Mouse (Mus musculus) midbrain, embryonic 13.5 days (tissue): ENCODE measurements at regions not wholly inside any gene's neighbourhood (a gene's known extent, or its start where the extent isn't known, plus 50 kb on each side); places are given as distances from the start of the nearest gene placed in this dataset.
"Not testable (repeated sequence)": the region's sequence is repeated elsewhere in the genome, so short reads cannot be mapped to it uniquely, and the experiment has no call there.

Source experiments
- ATAC-seq: fragments of 200-750 bp; cut with Nextera tagmentation; 2 replicates; pipeline ENCODE4 v1.8.0; 2017; ENCODE audit warnings: mild to moderate bottlenecking, moderate TSS enrichment, moderate library complexity
- H3K27ac ChIP-seq: fragments of 300-500 bp; sonication (generic); 2 replicates; pipeline ENCODE4 v1.5.1; 2015; ENCODE audit warnings: inconsistent platforms, mild to moderate bottlenecking, moderate library complexity
- H3K27me3 ChIP-seq: fragments of 300-500 bp; sonication (generic); 2 replicates; pipeline ENCODE4 v1.6.1; 2015; ENCODE audit warnings: mild to moderate bottlenecking, inconsistent platforms
- H3K36me3 ChIP-seq: fragments of 300-500 bp; sonication (generic); 2 replicates; pipeline ENCODE4 v1.6.1; 2015; ENCODE audit warnings: mild to moderate bottlenecking, inconsistent platforms
- H3K4me1 ChIP-seq: fragments of 300-500 bp; sonication (generic); replicated peaks from 2 replicates; pipeline ENCODE4 v1.6.1; 2015; ENCODE audit warnings: inconsistent platforms
- H3K4me2 ChIP-seq: fragments of 300-500 bp; sonication (generic); replicated peaks from 2 replicates; pipeline ENCODE4 v1.6.1; 2015; ENCODE audit warnings: moderate library complexity, mild to moderate bottlenecking, inconsistent platforms
- H3K4me3 ChIP-seq: fragments of 300-500 bp; sonication (generic); replicated peaks from 2 replicates; pipeline ENCODE4 v1.5.1; 2015; ENCODE audit warnings: mild to moderate bottlenecking, inconsistent platforms
- H3K9ac ChIP-seq: fragments of 300-500 bp; sonication (generic); replicated peaks from 2 replicates; pipeline ENCODE4 v1.6.1; 2015; ENCODE audit warnings: mild to moderate bottlenecking, inconsistent platforms
- H3K9me3 ChIP-seq: fragments of 300-500 bp; sonication (generic); 2 replicates; pipeline ENCODE4 v1.6.1; 2016; ENCODE audit warnings: mild to moderate bottlenecking, inconsistent platforms
- WGBS: fragments of 180-500 bp; shearing (Covaris S2); methylation state at CpG from one replicate; pipeline ENCODE4 v1.1.7; 2015; 5-methylcytosine and 5-hydroxymethylcytosine counted together

DNA sequence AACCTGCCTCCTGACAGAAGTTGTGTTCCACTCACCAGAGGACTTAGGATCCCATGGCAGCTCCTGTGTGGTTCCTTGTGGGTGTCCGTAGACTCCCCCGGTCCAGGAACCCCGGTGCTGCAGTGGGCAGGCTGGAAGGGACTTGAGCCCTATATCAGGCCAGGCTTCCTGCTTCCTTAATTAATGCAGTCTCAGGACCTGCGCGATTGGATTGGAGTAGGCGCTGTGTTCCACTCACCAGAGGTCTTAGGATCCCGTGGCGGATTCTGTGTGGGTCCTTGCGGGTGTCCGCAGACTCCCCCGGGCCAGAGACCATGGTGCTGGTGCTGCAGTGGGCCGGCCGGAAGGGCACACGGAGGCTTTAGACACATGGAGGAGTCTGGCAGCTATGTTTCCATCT lies 288.7 kb downstream of the Fut8 start:
- not testable (repeated sequence) for H3K4me2 ChIP-seq, H3K4me1 ChIP-seq, H3K27ac ChIP-seq, H3K36me3 ChIP-seq, H3K9me3 ChIP-seq, H3K9ac ChIP-seq, H3K4me3 ChIP-seq, H3K27me3 ChIP-seq, ATAC-seq
- 96% methylated on average over 14 of the region's 14 CpGs for WGBS

DNA sequence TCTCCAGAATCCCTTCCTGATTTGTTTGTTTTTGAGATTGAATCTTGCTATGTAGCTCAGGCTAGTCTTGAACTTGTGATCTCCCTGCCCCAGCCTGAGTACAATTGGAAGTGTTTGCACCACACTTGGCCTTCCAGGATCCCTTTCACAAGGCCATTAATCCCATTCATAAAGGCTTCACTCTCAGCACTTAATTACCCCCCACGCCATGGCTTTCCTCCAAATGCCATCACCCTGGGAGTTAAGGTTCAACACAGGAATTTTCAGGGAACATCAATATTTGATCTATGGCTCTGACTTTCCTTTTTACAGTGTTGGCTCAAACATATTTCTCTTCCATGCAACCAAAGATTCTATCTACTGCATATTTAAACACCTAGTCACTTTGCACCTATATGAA lies 289.6 kb downstream of the Fut8 start:
- WGBS = 57% methylated on average over 1 of the region's 1 CpGs
- Histone ChIP-seq H3K4me2 (no peak overlapping the region), H3K27me3 (no peaks in the 10 kb centered on the region), H3K4me1 (peaks cover 7% of the 10 kb centered on the region; the same call in 1 of the 2 replicates), H3K9ac (no peak overlapping the region), H3K4me3 (no peak overlapping the region), H3K27ac (no peak overlapping the region), H3K9me3 (no peaks in the 10 kb centered on the region), H3K36me3 (no peaks in the 10 kb centered on the region)
- no peak for ATAC-seq

DNA sequence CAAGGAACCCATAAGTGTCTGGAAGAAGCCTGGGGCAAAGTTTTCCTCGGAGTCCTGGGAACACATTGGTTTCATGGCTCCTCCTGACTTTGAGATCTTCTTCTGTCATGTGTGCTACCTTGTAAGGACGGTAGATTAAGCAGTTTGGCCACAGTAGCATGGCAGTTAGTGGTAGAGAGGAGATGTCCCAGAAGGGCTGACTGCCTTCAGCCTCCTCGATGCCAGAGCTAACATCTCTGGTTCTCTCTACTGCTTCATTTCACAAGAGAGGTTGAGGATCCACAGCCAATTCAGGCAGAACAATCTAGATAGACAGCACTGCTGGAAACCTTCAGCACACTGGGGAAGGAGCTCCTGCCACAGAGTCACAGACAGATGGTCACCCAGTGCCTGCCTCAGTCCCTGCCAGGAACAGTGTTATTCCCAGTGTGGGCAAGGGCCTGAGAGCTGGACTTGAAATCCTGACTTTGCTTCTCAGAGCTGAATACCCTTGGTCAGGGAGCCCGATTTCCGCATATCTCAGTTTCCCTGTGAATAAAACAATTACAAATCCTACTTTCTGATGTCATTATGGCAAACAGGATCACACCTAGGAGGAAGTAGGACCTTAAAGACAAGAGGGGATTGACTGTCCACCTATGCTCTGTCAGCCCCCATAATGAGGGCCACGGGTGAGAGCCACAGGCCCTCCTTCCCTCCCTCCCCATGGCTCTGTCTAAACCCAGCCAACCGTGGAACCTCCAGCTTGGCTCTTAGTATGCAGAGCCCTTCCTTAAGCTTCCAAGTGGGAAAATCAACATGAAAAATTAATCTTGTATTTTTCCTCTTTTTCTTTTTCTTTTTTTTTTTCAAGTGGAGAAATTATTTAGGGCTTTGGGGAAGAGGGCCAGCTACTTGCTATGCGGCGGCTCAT lies 290.3 kb downstream of the Fut8 start:
- 64% methylated on average over 9 of the region's 9 CpGs for WGBS
- ATAC-seq = no peak
- Histone ChIP-seq H3K27me3 (no peaks in the 10 kb centered on the region), H3K9ac (no peak overlapping the region), H3K9me3 (no peaks in the 10 kb centered on the region), H3K4me2 (no peak overlapping the region), H3K4me3 (no peak overlapping the region), H3K36me3 (no peaks in the 10 kb centered on the region), H3K27ac (no peak overlapping the region), H3K4me1 (peaks cover 7% of the 10 kb centered on the region; the same call in 1 of the 2 replicates)

DNA sequence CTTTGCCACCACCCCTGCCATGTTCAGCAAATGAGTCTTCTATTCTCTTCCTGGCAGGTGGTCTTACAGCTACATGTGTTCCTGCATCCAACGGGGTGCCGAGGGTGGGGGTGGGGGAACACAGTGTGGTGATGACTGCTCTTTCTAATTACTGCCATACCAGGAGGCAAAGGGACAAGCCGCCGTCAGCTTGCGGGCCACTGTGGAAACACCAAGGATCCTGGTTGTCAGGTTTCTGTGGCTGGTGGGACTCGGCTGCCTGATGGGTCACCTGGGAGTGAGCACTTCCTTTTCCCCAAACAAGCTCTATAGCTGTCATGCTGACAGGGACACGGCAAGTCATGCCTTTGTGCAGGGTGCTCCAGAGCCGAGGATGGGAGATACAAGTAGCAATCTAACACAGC lies 290.9 kb downstream of the Fut8 start:
- 59% methylated on average over 8 of the region's 8 CpGs for WGBS
- ATAC-seq = 0 out of 2 replicates have a peak, but pooled peaks have one; percentile 17
- no peaks in the 10 kb centered on the region for H3K9me3 ChIP-seq
- H3K4me3 ChIP-seq = no peak overlapping the region
- no peak overlapping the region for H3K9ac ChIP-seq
- no peak overlapping the region for H3K27ac ChIP-seq
- H3K4me1 ChIP-seq = peaks cover 7% of the 10 kb centered on the region; the same call in 1 of the 2 replicates
- no peaks in the 10 kb centered on the region for H3K36me3 ChIP-seq
- no peaks in the 10 kb centered on the region for H3K27me3 ChIP-seq
- H3K4me2 ChIP-seq = no peak overlapping the region

DNA sequence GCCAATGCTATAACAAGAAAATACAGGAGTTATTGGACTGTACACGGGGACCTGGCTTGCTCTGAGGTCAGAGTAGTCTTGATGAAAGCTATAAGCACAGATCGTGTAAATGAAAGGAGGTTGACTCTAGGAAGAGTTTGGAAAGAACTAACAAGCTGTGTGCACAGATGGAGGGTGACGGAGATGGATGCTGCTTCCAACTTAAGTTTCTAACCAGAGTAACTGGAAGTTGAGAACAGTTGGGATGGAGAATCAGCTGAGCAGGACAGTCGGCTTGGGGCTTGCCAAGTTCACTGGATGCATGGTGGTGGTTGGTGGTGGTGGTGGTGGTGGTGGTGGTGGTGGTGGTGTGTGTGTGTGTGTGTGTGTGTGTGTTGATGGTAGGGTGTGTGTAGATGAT lies 291.5 kb downstream of the Fut8 start:
- Histone ChIP-seq H3K4me1 (peaks cover 7% of the 10 kb centered on the region; the same call in 1 of the 2 replicates), H3K4me3 (no peak overlapping the region), H3K9ac (no peak overlapping the region), H3K27me3 (no peaks in the 10 kb centered on the region), H3K36me3 (no peaks in the 10 kb centered on the region), H3K27ac (no peak overlapping the region), H3K4me2 (no peak overlapping the region), H3K9me3 (no peaks in the 10 kb centered on the region)
- no peak for ATAC-seq
- 92% methylated on average over 4 of the region's 4 CpGs for WGBS

DNA sequence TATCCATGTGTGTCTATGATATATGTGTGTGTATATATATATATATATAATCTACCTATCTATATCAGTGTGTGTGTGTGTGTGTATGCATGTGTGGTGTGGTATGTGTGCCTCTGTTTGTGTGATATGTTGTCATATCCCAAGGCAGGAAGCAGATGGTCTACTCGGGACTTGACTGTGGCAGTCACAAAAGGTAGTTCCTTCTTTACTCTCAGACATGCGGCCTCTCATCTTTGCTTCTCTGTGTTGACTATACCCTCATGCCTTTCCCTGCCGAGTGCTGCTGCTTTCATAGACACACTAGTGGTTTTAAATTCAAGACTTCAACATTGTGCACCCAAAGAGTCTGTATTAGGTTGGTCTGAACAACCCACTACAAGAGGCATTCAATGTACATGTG lies 292.0 kb downstream of the Fut8 start:
- Histone ChIP-seq H3K4me3 (no peak overlapping the region), H3K36me3 (no peaks in the 10 kb centered on the region), H3K27me3 (no peaks in the 10 kb centered on the region), H3K4me1 (peaks cover 7% of the 10 kb centered on the region; the same call in 1 of the 2 replicates), H3K27ac (no peak overlapping the region), H3K9ac (no peak overlapping the region), H3K9me3 (no peaks in the 10 kb centered on the region), H3K4me2 (no peak overlapping the region)
- WGBS = 94% methylated on average over 3 of the region's 3 CpGs
- ATAC-seq = no peak

DNA sequence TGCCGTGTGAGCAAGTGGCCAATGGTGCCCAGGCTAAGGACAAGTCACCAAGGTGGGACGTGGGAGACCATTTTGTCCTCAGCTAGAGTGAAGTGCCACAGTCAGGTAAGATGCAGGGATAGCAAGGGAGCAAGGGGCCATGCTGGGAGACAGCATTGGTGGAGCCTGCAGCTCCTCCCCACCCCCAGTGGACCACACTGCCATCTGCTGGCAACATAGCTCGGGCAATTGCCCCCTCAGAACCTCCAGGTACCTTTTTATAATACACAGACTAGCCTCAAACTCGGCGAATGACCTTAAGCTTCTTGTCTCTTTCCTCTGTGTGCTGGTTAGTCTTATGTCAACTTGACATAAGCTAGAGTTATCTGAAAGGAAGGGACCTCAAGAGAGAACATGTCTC lies 293.4 kb downstream of the Fut8 start:
- no peak for ATAC-seq
- Histone ChIP-seq H3K9me3 (no peaks in the 10 kb centered on the region), H3K36me3 (no peaks in the 10 kb centered on the region), H3K4me1 (peaks cover 7% of the 10 kb centered on the region; the same call in 1 of the 2 replicates), H3K27me3 (no peaks in the 10 kb centered on the region), H3K9ac (no peak overlapping the region), H3K4me3 (no peak overlapping the region), H3K27ac (no peak overlapping the region), H3K4me2 (no peak overlapping the region)
- WGBS = 83% methylated on average over 5 of the region's 5 CpGs

DNA sequence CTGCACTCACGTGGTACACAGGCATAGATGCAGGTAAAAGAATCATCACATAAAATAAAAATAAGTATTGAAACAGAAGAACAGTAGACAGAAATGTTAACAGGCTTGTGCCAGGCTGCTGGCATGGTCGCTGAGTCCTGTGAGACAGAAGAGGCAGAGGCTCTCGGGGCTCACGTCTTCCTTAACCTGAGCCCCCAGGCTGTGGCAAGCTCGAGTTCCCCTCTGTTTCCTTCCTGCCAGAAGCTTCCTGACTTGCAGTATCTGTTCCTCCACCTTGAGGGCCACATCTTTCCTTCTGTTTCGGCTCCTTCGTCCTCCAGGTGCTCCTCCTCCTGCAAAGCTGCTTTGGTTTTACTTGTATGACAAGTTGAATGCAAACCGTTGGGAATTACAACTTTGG lies 294.6 kb downstream of the Fut8 start:
- Histone ChIP-seq H3K9me3 (no peaks in the 10 kb centered on the region), H3K27ac (no peak overlapping the region), H3K27me3 (no peaks in the 10 kb centered on the region), H3K4me1 (peaks cover 7% of the 10 kb centered on the region; the same call in 1 of the 2 replicates), H3K4me2 (no peak overlapping the region), H3K9ac (no peak overlapping the region), H3K36me3 (no peaks in the 10 kb centered on the region), H3K4me3 (no peak overlapping the region)
- no peak for ATAC-seq
- WGBS = 82% methylated on average over 8 of the region's 8 CpGs

DNA sequence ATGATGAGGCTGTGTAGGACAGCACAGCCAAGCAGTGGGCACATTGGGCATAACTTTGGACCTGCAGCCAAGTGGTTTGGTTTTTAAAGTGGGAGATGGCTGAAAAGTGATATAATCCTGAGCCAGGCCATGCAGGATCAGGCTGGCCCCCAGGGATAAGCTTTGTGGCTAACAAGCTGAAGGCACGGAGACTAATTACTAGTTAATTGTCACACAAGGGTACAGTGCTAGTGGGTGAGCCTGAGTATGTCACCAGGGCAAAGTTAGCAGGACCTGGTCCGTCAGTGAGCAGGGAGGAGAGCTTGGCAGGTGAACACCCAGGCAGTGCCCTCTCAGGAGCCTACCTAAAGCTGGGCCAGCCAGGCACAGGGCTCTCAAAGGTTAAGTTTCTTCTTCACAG lies 295.7 kb downstream of the Fut8 start:
- H3K27ac ChIP-seq = no peak overlapping the region
- no peak overlapping the region for H3K9ac ChIP-seq
- 76% methylated on average over 2 of the region's 2 CpGs for WGBS
- no peaks in the 10 kb centered on the region for H3K27me3 ChIP-seq
- 0 out of 2 replicates have a peak, but pooled peaks cover 5% of the 10 kb centered on the region for H3K4me1 ChIP-seq
- H3K9me3 ChIP-seq = no peaks in the 10 kb centered on the region
- H3K4me3 ChIP-seq = no peak overlapping the region
- no peak for ATAC-seq
- H3K36me3 ChIP-seq = no peaks in the 10 kb centered on the region
- H3K4me2 ChIP-seq = no peak overlapping the region

DNA sequence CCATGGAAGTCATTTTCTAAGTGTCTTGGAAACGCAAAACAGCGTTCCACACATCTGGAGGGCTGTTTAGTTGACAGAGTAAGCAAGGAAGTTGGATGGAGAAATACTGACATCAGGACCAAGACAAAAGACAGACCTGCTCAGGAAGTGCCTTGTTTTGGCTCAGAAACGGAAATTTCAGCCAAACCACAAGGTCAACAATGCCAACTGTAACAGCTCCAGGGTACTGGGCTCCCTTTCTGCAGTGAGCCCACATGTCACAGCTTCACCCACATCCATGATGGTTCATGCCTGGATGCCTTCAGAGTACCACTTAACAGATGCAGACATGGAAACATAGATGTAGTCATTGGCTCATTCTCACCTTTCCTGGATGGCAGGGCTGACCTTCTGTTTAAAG lies 296.2 kb downstream of the Fut8 start:
- H3K4me1 ChIP-seq = no peaks in the 10 kb centered on the region
- 85% methylated on average over 3 of the region's 3 CpGs for WGBS
- no peak overlapping the region for H3K4me3 ChIP-seq
- ATAC-seq = no peak
- no peaks in the 10 kb centered on the region for H3K9me3 ChIP-seq
- H3K9ac ChIP-seq = no peak overlapping the region
- H3K36me3 ChIP-seq = no peaks in the 10 kb centered on the region
- no peaks in the 10 kb centered on the region for H3K27me3 ChIP-seq
- H3K4me2 ChIP-seq = no peak overlapping the region
- H3K27ac ChIP-seq = no peak overlapping the region

DNA sequence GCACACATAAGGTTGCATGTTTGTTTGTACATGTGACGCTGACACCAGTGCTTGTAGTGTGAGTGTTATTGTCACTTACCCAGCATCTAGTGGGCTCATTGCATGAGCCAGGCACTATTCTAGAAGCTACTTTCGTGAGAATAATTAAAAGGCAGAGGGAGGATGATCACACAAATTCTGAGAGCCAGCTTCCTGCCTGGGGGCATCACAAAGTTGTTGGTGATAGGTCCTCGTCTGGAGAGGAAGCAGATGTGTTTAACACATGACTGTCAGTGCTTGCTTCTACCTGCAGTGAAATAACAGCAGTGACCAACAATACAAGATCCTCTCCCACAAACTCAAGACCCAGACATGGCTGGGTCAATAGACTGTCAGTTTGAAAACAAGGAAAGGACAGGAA lies 297.2 kb downstream of the Fut8 start:
- Histone ChIP-seq H3K36me3 (no peaks in the 10 kb centered on the region), H3K9ac (no peak overlapping the region), H3K27ac (no peak overlapping the region), H3K4me2 (no peak overlapping the region), H3K9me3 (no peaks in the 10 kb centered on the region), H3K27me3 (no peaks in the 10 kb centered on the region), H3K4me3 (no peak overlapping the region), H3K4me1 (no peaks in the 10 kb centered on the region)
- no peak for ATAC-seq
- WGBS = 69% methylated on average over 3 of the region's 3 CpGs

DNA sequence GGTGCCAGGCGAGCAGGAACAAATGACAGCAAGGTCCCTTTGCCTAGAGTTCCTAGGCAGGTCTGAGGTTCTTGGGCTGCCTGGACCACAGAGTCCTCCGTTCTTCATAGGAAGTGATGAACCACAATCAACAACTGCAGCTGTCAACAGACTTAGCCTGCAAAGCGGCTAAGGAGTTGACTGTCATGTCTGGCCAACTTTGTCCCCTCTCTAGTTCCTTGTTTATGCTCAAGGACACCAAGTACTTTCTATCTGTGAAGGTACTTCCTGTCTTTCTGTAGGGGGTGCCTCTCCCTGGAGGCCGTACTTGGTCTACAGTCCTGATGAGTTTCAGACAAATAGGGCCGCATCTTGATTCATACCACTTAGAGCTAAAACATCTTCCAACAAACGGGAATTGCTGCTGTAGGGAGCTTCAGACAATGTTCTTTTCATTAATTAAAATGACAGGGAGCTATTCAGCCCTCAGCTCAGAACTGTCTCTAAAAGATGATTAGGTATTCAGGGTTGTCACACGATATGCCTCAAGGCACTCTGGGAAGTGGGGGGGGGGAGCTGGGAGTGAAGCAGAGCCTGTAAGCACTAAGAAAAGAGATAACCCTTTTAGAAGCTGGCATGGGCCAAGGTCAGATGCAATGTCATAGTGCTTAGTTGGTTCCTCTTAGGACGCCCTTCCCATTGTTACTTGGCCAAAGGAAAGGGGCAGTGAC lies 299.4 kb downstream of the Fut8 start:
- Histone ChIP-seq H3K9me3 (no peaks in the 10 kb centered on the region), H3K4me2 (no peak overlapping the region), H3K27ac (no peak overlapping the region), H3K9ac (no peak overlapping the region), H3K36me3 (no peaks in the 10 kb centered on the region), H3K27me3 (no peaks in the 10 kb centered on the region), H3K4me1 (no peaks in the 10 kb centered on the region), H3K4me3 (no peak overlapping the region)
- WGBS = 76% methylated on average over 8 of the region's 8 CpGs
- no peak for ATAC-seq
